Mouse (Mus musculus) MEL (cell line): ENCODE data around the gene Mdfi. TPM values are rescaled to one million over a fixed set of nuclear protein-coding genes. Genes with fewer than 3 reads are reported as not detected.

ENCODE experiments used
- DNase-seq: peaks from one replicate; pipeline ENCODE4 v3.0.0; 2011; ENCODE audit warnings: low read depth, low spot score
- H3K27ac ChIP-seq: 2 replicates; pipeline ENCODE4 v1.5.1; 2012; ENCODE audit warnings: low read depth, mild to moderate bottlenecking, control low read depth, low read length, moderate library complexity; ENCODE audit not compliant: control insufficient read depth
- H3K27me3 ChIP-seq, 2 experiments: fragments of 150-350 bp in 1 of 2; sonication (generic) in 1 of 2; 2 replicates each; pipeline ENCODE4 v1.6.1; 2012; ENCODE audit warnings: low read length in 2 of 2, mild to moderate bottlenecking in 2 of 2, improper control_type of control experiment in 1 of 2, moderate library complexity in 1 of 2; ENCODE audit not compliant: insufficient read depth in 2 of 2, control insufficient read depth in 1 of 2
- H3K36me3 ChIP-seq, 2 experiments: 2 replicates each; pipeline ENCODE4 v1.6.1; 2012 to 2014; ENCODE audit warnings: low read length in 2 of 2, improper control_type of control experiment in 1 of 2, inconsistent platforms in 1 of 2, mild to moderate bottlenecking in 1 of 2; ENCODE audit not compliant: insufficient read depth in 2 of 2, control insufficient read depth in 1 of 2
- H3K4me1 ChIP-seq, 2 experiments: fragments of 150-350 bp in 1 of 2; sonication (generic) in 1 of 2; 2 replicates each; pipeline ENCODE4 v1.6.1; 2012; ENCODE audit warnings: low read length in 2 of 2, improper control_type of control experiment in 1 of 2, mild to moderate bottlenecking in 1 of 2; ENCODE audit not compliant: insufficient read depth in 2 of 2, control insufficient read depth in 1 of 2
- H3K4me3 ChIP-seq, 2 experiments: fragments of 150-350 bp in 1 of 2; sonication (generic) in 1 of 2; 2 replicates each; pipeline ENCODE4 v1.5.1; 2012; ENCODE audit warnings: low read depth in 2 of 2, low read length in 2 of 2, mild to moderate bottlenecking in 2 of 2, moderate library complexity in 2 of 2, control low read depth in 1 of 2, improper control_type of control experiment in 1 of 2; ENCODE audit not compliant: control insufficient read depth in 1 of 2, insufficient read depth in 1 of 2
- H3K79me2 ChIP-seq: 2 replicates; pipeline ENCODE4 v1.6.1; 2012; ENCODE audit warnings: mild to moderate bottlenecking, low read length, moderate library complexity; ENCODE audit not compliant: control insufficient read depth, poor library complexity, insufficient read depth
- H3K9ac ChIP-seq: 2 replicates; pipeline ENCODE4 v1.6.1; 2012; ENCODE audit warnings: low read depth, mild to moderate bottlenecking, control low read depth, low read length, moderate library complexity; ENCODE audit not compliant: control insufficient read depth, poor library complexity, severe bottlenecking
- H3K9me3 ChIP-seq: fragments of 150-350 bp; sonication (generic); replicated peaks from 2 replicates; pipeline ENCODE4 v1.6.1; 2012; ENCODE audit warnings: mild to moderate bottlenecking, low read length, improper control_type of control experiment, moderate library complexity; ENCODE audit not compliant: insufficient read depth
- CHD1 ChIP-seq: IDR thresholded peaks from 2 replicates; pipeline ENCODE4 v1.6.1; 2012; ENCODE audit warnings: low read depth, mild to moderate bottlenecking, inconsistent platforms, low read length, improper control_type of control experiment
- CTCF ChIP-seq, 3 experiments: IDR thresholded peaks in 2 of 3; conservative IDR thresholded peaks in 1 of 3; 2 replicates each; pipeline ENCODE4 v1.5.1; 2011 to 2012; ENCODE audit warnings: low read length in 3 of 3, low read depth in 2 of 3, mild to moderate bottlenecking in 2 of 3, improper control_type of control experiment in 1 of 3, inconsistent platforms in 1 of 3, mixed read lengths in 1 of 3, moderate library complexity in 1 of 3; ENCODE audit not compliant: control insufficient read depth in 1 of 3, insufficient read depth in 1 of 3, poor library complexity in 1 of 3, severe bottlenecking in 1 of 3
- GATA1 ChIP-seq: IDR thresholded peaks from 2 replicates; pipeline ENCODE4 v1.6.1; 2011; ENCODE audit warnings: low read depth, low read length, improper control_type of control experiment
- MAX ChIP-seq: IDR thresholded peaks from 2 replicates; pipeline ENCODE4 v1.6.1; 2011; ENCODE audit warnings: low read length, improper control_type of control experiment
- MXI1 ChIP-seq: IDR thresholded peaks from 2 replicates; pipeline ENCODE4 v1.6.1; 2011; ENCODE audit warnings: mild to moderate bottlenecking, low read depth, low read length, improper control_type of control experiment
- SIN3A ChIP-seq: IDR thresholded peaks from 2 replicates; pipeline ENCODE4 v1.6.1; 2012; ENCODE audit warnings: low read length, improper control_type of control experiment, inconsistent platforms
- ZC3H11A ChIP-seq: IDR thresholded peaks from 2 replicates; pipeline ENCODE4 v1.6.1; 2012; ENCODE audit warnings: low read depth, mild to moderate bottlenecking, inconsistent platforms, low read length, improper control_type of control experiment
- polyA plus RNA-seq, 2 experiments: library from polyadenylated mRNA; stranded (reverse) in 1 of 2; unstranded in 1 of 2; fragments of >175 nt in 1 of 2; fragments of >200 nt in 1 of 2; gene quantifications; 2 replicates each; pipeline versions ENCODE4 v1.2.1 to v1.2.4; 2012; ENCODE audit warnings: low replicate concordance in 2 of 2, low read depth in 1 of 2; ENCODE audit not compliant: insufficient read length in 2 of 2, insufficient read depth in 1 of 2, missing spikeins in 1 of 2
- total RNA-seq: library from RNA; depleted of rRNA; stranded (reverse); fragments of 300-350 nt; gene quantifications from 2 replicates; pipeline ENCODE4 v1.2.3, GENCODE M21; 2012

Mdfi gene
- total and polyA plus RNA-seq, 3 experiments = not detected

GRCm38 (mm10) chr17:47768707-47769276 is 65.7 kb downstream of the Mdfi start:
- no peak for DNase-seq
- no peaks in the 10 kb centered on the region for H3K9me3 ChIP-seq
- peaks cover 0 to 16% of the 10 kb centered on the region in 2 experiments; a peak in 2 of 4 replicates for H3K36me3 ChIP-seq
- peaks cover 18 to 25% of the 10 kb centered on the region in 2 experiments for H3K4me1 ChIP-seq
- H3K79me2 ChIP-seq = no peaks in the 10 kb centered on the region
- TF ChIP-seq CTCF (IDR thresholded peaks at IDR 0.05 in 2 of 3, conservative IDR thresholded peaks at IDR 0.05 in 1 of 3; ENCODE audit: control insufficient read depth in 1 of 3, insufficient read depth in 1 of 3, low read depth in 2 of 3, low read length in 3 of 3, poor library complexity in 1 of 3, severe bottlenecking in 1 of 3) (peak; percentile 27 to 57 (median 27); a peak in 5 of 6 replicates), GATA1 (no peak)
- H3K27me3 ChIP-seq = no peaks in the 10 kb centered on the region
- no peak overlapping the region for H3K27ac ChIP-seq
- no peak overlapping the region for H3K4me3 ChIP-seq
- no peak overlapping the region for H3K9ac ChIP-seq

GRCm38 (mm10) chr17:47767456-47768141 is 66.9 kb downstream of the Mdfi start:
- TF ChIP-seq CHD1 (no peak), MAX (0 out of 2 replicates have a peak, but pooled peaks have one; percentile 16)
- TF ChIP-seq, all 39 proteins: peak for 1
- H3K4me1 ChIP-seq = peaks cover 18 to 25% of the 10 kb centered on the region in 2 experiments
- H3K36me3 ChIP-seq = peaks cover 0 to 16% of the 10 kb centered on the region in 2 experiments; a peak in 2 of 4 replicates
- no peak overlapping the region for H3K9ac ChIP-seq
- peak overlapping the region; percentile 60 for H3K27ac ChIP-seq
- no peak overlapping the region for H3K4me3 ChIP-seq
- H3K27me3 ChIP-seq = no peaks in the 10 kb centered on the region
- no peaks in the 10 kb centered on the region for H3K9me3 ChIP-seq
- H3K79me2 ChIP-seq = no peaks in the 10 kb centered on the region
- peak; percentile 51 for DNase-seq

DNA sequence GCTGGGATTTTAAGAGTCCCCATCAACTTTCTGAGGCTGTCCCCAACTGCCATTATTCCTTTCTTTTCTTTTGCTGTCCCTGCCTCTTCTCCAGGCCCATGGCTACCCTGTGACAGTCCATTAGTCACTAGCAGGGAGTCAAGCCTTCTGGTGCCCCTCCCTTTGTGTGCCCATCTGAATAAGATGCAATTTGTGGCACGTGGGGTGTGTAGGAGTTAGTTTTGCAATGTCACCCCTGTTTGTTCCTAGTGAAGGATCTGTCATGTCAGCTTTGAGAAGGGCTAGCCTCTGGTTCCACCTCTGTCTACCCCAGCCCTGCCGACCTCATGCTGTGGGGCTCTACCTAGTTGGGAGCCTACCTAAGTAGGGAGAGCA is 67.4 kb downstream of the Mdfi start:
- no peaks in the 10 kb centered on the region for H3K9me3 ChIP-seq
- no peak for DNase-seq
- no peak overlapping the region; the same call in 1 of the 2 replicates for H3K9ac ChIP-seq
- peak; percentile 16; the same call in 1 of the 2 replicates for TF ChIP-seq SIN3A
- TF ChIP-seq ZC3H11A = no peak
- TF ChIP-seq MAX = peak; percentile 17; the same call in 1 of the 2 replicates
- peak; percentile 14; the same call in 1 of the 2 replicates for TF ChIP-seq MXI1
- peaks cover 0 to 16% of the 10 kb centered on the region in 2 experiments; a peak in 2 of 4 replicates for H3K36me3 ChIP-seq
- peaks cover 18 to 25% of the 10 kb centered on the region in 2 experiments for H3K4me1 ChIP-seq
- no peaks in the 10 kb centered on the region for H3K79me2 ChIP-seq
- peak overlapping the region; percentile 60 for H3K27ac ChIP-seq
- no peaks in the 10 kb centered on the region for H3K27me3 ChIP-seq
- H3K4me3 ChIP-seq = no peak overlapping the region
